Mouse (Mus musculus) embryonic fibroblast, embryonic 13.5 days (primary cell): Measurements from ENCODE around the gene Nol4l. TPM values are rescaled to one million over a fixed set of nuclear protein-coding genes. Genes with fewer than 3 reads are reported as not detected.

Experiments
- H3K27ac ChIP-seq: 2 replicates; pipeline ENCODE4 v1.5.1; 2012; ENCODE audit warnings: low read length, control low read depth, inconsistent platforms; ENCODE audit not compliant: insufficient read depth
- H3K4me1 ChIP-seq: 2 replicates; pipeline ENCODE4 v1.6.1; 2011; ENCODE audit warnings: low read length; ENCODE audit not compliant: control insufficient read depth, insufficient read depth
- H3K4me3 ChIP-seq: 2 replicates; pipeline ENCODE4 v1.5.1; 2011; ENCODE audit warnings: mild to moderate bottlenecking, control low read depth, low read length; ENCODE audit not compliant: insufficient read depth
- CTCF ChIP-seq: IDR thresholded peaks from 2 replicates; pipeline ENCODE4 v1.5.1; 2011; ENCODE audit warnings: mild to moderate bottlenecking, control low read depth, low read length, moderate library complexity, borderline replicate concordance; ENCODE audit not compliant: insufficient read depth
- POLR2A ChIP-seq: IDR thresholded peaks from 2 replicates; pipeline ENCODE4 v1.6.1; 2011; ENCODE audit warnings: low read depth, mild to moderate bottlenecking, control low read depth, low read length, moderate library complexity
- polyA plus RNA-seq: library from polyadenylated mRNA; stranded (reverse); fragments of >200 nt; gene quantifications from 2 replicates; pipeline ENCODE4 v1.2.4, GENCODE M21; 2011; ENCODE audit warnings: low read depth; ENCODE audit not compliant: missing spikeins, insufficient read length

The Nol4l gene
- polyA plus RNA-seq, 1 experiment = 4.2 TPM

DNA sequence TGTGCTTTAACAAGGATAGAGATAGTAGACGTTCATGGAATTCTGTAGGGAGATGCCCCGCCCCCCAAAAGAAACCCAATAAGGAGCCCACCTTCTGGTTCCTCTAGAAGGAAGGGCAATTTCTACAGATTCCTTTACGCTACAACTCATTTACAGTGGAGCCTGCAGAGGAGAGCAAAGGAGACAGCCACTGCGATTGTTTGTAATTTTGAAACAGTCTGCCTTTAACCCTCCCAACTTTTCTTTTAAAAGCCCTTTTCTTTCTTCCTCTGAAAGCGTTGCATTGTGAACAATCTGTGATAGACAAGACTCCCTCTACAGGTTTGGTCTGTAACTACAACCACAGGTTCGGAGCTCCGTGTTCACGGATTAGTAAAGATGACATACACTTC, 83.8 kb downstream of the Nol4l start:
- H3K4me3 ChIP-seq = peak overlapping the region; percentile 54

DNA sequence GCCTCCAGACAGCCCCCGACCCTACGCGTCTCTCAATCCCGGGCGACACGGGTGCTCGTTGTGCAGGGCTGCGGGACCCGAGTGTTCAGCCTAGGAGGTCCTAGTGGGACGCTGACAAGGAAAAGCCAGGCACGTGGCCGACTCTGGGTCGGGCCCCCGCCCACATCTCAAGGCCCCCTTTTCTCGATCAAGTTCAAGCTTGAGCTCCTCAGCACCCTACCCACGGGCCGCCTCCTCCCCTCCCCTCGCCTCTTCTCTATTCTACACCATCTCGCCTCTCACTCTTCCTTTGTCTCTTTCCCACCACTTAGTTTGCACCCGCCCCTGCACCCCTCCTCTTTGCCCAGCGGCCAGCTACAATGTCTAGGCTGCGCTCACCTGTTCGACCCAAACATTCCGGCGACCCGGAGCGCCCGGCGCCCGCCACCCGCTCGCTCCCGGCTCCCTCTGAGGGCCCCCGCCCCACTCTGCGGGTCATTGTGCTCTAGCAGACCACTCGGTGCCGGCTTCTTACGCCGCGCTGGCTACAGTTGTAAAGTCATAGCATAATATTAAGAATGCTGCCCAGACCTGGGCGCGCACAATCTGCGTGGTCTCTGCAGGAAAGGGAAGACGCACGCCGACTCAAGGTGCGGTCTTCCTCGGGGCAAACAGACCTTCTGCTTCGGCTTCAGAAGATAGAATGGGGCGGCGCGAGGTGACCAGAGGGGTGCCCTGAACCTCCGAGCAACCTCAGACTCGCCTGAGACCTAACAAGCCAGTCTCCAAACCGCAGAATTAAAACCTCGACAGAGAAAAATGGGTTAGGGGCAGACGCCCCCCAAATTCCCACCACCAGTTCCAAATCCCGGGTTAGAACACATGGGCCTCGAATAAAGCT, 84.4 kb downstream of the Nol4l start:
- Histone ChIP-seq H3K4me1 (no peaks in the 10 kb centered on the region), H3K4me3 (peak overlapping the region; percentile 54), H3K27ac (peak overlapping the region; percentile 0; the same call in 1 of the 2 replicates)
- TF ChIP-seq POLR2A = no peak
- TF ChIP-seq CTCF = no peak

More for the DNA sequence above, 83.8 kb downstream of the Nol4l start:
- Histone ChIP-seq H3K4me1 (no peaks in the 10 kb centered on the region), H3K27ac (no peak overlapping the region)
- TF ChIP-seq CTCF (no peak), POLR2A (no peak)

DNA sequence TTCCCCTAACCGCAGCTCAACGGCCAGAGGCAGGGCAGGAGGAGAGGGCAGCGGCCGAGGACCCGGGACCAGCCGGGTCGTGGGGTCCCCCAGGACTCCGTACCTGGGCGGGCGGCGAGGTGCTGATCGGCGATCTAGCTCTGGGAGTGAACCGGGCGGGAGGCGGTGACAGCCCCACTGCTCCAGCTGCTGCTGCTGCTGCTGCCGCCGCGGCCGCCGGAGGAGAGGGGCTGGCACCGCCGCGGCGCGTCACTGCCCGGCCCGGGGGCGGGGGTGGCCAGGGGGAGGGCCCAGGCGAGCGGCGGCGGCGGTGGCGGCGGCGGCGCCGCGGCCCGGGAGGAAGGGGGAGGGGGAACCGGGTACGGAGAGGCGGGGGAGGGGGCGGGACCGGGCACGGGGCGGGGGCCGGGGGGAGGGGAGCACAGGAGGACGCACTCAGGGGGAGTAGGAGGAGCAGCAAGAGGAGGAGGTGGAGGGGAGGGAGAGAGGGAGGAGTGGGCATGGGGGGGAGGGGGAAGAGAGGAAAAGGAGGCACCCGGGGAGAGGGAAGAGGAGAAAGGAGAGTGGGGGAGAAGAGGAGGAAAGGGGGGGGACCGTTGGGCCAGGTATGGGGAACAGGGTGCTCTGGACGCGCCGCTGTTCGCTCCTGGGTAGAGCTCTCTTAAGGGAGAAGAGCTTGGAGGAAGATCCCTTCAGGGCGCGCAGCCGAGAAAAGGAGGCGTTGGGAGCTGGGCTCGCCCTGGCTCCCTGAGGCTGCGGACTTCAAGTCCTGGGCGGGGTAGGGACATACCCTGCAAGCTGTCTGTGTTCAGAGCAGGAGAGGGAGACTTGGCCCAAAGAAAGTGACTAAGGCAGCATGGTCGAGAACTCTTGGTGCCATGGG, 85.3 kb downstream of the Nol4l start:
- Histone ChIP-seq H3K4me3 (peak overlapping the region; percentile 87), H3K27ac (peak overlapping the region; percentile 0; the same call in 1 of the 2 replicates), H3K4me1 (no peaks in the 10 kb centered on the region)
- TF ChIP-seq POLR2A (peak; percentile 57), CTCF (no peak)

DNA sequence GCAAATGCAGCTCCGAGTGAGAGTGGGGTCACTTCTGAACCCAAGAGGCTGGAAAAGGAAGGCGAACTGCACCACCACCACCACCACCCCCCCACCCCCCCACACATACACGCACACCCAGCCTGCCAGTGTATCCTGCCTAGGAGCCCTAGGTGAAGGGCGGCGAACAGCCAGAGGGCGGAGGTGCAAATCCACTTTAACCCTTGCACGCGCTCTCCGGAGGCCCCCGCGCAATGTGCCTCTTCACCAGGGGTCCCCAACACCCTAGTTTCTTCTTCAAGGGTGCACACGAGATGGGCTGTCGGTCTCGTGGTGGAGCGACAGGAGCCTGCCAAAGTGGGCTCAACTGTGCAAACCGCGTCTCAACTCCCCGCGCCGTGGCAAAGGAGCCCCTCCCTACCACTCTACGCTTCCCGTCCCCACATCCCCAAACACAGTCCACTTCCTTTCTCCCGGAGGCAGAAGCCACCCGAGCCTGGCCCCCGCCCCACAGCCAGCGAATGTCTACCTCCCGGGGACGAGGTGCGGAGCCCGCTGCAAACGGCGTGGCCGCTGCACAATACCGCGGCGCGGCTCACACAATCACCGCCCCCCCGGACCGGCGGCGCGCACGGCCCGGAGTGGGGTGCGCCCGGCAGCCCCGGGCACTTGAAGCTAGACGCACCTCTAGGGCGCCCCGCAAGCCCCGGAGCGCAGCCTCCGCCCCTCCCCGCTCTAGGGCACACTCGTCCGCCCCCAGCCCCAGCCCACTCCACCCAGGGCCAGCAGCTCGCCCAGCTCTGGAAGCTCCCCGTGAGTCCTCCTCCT, 86.1 kb downstream of the Nol4l start:
- Histone ChIP-seq H3K4me1 (no peaks in the 10 kb centered on the region), H3K4me3 (peak overlapping the region; percentile 87), H3K27ac (no peak overlapping the region)
- TF ChIP-seq POLR2A (no peak), CTCF (no peak)

DNA sequence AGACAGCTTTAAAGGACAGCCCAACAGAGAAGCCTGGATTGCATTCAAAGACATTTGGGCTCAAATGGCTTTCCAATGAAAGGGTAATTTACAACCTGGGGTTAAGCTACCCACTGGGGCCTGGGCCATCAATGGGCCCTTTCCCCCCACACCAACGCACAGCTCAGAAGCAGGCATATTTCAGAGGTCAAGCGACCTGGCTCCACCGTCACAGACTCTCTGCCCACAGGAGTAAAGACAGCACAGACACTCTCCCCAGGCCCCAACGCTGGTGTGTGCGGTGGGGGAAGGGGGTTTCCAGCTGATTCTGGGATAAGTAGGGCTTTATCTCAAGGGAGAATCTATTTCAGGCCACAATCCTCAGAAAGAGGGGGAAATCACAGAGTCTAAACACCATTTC, 87.1 kb downstream of the Nol4l start:
- Histone ChIP-seq H3K4me3 (no peak overlapping the region), H3K27ac (no peak overlapping the region), H3K4me1 (no peaks in the 10 kb centered on the region)
- TF ChIP-seq CTCF (no peak), POLR2A (no peak)

DNA sequence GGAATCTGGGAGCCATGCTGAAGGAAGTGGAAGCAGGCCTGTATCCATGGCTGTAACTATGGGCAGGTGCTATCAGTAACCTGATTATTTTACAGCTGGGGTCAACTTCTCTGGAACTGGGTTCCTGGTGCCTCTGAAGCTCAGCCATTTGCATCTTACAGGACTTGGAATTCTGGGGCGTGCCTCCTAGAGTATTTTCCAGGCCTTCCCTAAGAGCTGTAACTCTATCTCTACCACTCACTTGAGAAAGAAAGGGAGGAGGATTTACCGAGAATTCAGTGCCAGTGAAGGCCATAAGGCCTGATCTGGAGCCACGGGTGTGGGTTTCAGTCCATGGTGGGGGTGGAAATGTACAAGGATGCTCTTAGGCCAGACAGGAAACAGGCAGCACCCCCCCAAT, 88.5 kb downstream of the Nol4l start:
- Histone ChIP-seq H3K4me1 (peaks cover 8% of the 10 kb centered on the region; the same call in 1 of the 2 replicates), H3K4me3 (no peak overlapping the region), H3K27ac (no peak overlapping the region)
- TF ChIP-seq POLR2A = no peak
- TF ChIP-seq CTCF = no peak

DNA sequence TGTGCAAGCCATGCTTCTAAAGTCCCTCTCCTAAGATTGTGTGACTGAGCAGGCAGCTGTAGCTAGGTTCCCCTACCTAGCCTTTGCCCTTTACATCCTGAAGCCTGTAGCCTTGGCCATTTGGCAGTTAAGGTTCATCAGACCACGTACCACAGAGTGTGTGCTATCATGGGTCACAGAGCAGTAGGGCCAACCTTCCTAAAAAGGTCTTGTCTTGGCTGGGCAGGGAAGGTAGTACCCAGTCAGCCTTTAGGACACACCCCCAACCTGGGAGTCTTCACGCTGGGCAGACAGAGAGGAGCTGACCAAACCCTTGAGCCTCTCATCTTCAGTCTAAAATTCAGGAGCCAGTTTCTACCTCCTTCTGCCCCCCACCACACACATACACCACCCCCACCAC, 89.0 kb downstream of the Nol4l start:
- TF ChIP-seq POLR2A = no peak
- TF ChIP-seq CTCF = no peak
- no peak overlapping the region for H3K27ac ChIP-seq
- H3K4me3 ChIP-seq = no peak overlapping the region
- H3K4me1 ChIP-seq = peaks cover 8% of the 10 kb centered on the region; the same call in 1 of the 2 replicates

DNA sequence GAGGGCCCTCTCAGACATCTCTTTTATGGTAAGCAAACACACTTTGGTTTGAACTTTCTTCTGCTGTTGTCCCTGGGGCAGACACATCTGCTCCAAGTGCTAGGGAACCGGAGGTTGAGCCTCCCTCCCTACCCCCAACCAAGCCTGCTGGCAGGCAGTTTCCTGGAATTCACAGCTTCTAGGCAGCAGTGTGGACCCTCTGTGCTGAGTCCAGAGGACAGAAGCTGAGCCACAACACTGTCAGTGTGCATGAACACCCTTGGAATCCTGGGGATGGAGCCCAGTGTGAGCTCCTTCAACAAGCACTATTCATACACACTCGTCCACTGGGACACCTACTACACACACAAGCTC, 92.5 kb downstream of the Nol4l start:
- no peak overlapping the region for H3K4me3 ChIP-seq
- TF ChIP-seq CTCF (no peak), POLR2A (no peak)
- H3K4me1 ChIP-seq = peaks cover 12% of the 10 kb centered on the region
- H3K27ac ChIP-seq = no peak overlapping the region

DNA sequence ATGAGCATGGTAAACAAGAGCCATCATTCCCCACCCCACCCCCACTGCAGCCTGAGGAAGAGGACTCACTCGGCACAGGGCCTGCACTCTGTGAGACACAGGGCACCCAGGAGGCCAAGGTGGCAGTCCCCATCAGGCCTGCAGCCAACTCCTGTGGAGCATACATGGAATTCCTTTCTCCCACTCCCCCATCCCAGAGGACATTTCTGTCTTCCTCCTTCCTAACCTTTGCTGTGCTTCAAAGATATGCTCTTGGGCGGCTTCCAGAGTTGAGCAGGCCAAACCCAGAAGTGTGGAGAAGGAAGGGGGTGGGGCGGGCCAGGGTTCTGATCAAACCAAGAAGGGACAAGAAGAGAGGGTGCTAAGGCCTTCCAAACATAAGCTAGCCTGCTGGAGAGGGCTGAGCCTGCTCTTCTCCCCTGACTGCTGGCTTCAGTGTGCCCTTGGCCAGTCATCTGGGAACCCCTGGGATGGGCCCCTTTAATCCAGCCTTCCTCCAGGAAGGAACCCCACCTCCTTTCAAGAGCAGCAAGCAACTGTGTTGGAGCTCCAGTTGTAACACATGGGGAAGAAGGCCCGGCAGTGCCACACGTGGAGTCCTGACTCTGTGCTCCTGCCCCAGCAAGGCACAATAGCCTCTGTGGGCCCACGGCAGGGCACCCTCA, 93.0 kb downstream of the Nol4l start:
- no peak for TF ChIP-seq POLR2A
- no peak for TF ChIP-seq CTCF
- no peak overlapping the region for H3K27ac ChIP-seq
- H3K4me1 ChIP-seq = peaks cover 12% of the 10 kb centered on the region
- H3K4me3 ChIP-seq = no peak overlapping the region
